Mouse (Mus musculus) kidney, postnatal 0 days (tissue): ENCODE data around the gene Rrn3. TPM values are rescaled to one million over a fixed set of nuclear protein-coding genes. Genes with fewer than 3 reads are reported as not detected.
A peak's percentile ranks its signal among the peaks of the same experiment; 100 is the strongest.
"Not testable (repeated sequence)": the region's sequence is repeated elsewhere in the genome, so short reads cannot be mapped to it uniquely, and the experiment has no call there.

Experiments used
- ATAC-seq: fragments of 200-750 bp; cut with Nextera tagmentation; replicated peaks from 2 replicates; pipeline ENCODE4 v1.8.0; 2017; ENCODE audit warnings: low read depth, moderate number of reproducible peaks, moderate TSS enrichment, moderate library complexity; ENCODE audit not compliant: low FRiP score
- DNase-seq: peaks from one replicate; pipeline ENCODE4 v3.0.0-alpha.2; 2016; ENCODE audit warnings: low spot score
- H3K27ac ChIP-seq: fragments of 300-500 bp; sonication (generic); 2 replicates; pipeline ENCODE4 v1.5.1; 2014; ENCODE audit warnings: mild to moderate bottlenecking
- H3K27me3 ChIP-seq: fragments of 300-500 bp; sonication (generic); 2 replicates; pipeline ENCODE4 v1.6.1; 2014; ENCODE audit warnings: low read length, mixed read lengths; ENCODE audit not compliant: insufficient read depth
- H3K36me3 ChIP-seq: fragments of 300-500 bp; sonication (generic); 2 replicates; pipeline ENCODE4 v1.6.1; 2014; ENCODE audit warnings: low read length, mixed read lengths; ENCODE audit not compliant: insufficient read depth
- H3K4me1 ChIP-seq: fragments of 300-500 bp; sonication (generic); replicated peaks from 2 replicates; pipeline ENCODE4 v1.6.1; 2014; ENCODE audit warnings: antibody characterized with exemption, low read length, mixed read lengths; ENCODE audit not compliant: insufficient read depth
- H3K4me2 ChIP-seq: fragments of 300-500 bp; sonication (generic); 2 replicates; pipeline ENCODE4 v1.6.1; 2014; ENCODE audit warnings: mild to moderate bottlenecking, low read length, moderate library complexity, mixed read lengths
- H3K4me3 ChIP-seq: fragments of 300-500 bp; sonication (generic); replicated peaks from 2 replicates; pipeline ENCODE4 v1.5.1; 2014; ENCODE audit warnings: low read depth, low read length
- H3K9ac ChIP-seq: fragments of 300-500 bp; sonication (generic); 2 replicates; pipeline ENCODE4 v1.6.1; 2014; ENCODE audit warnings: low read depth, low read length
- H3K9me3 ChIP-seq: fragments of 300-500 bp; sonication (generic); replicated peaks from 2 replicates; pipeline ENCODE4 v1.6.1; 2016; ENCODE audit warnings: low read length, inconsistent platforms, mixed read lengths
- CTCF ChIP-seq: IDR thresholded peaks from 2 replicates; pipeline ENCODE4 v1.5.1; 2016; ENCODE audit warnings: antibody characterized with exemption, low read depth, mild to moderate bottlenecking, moderate library complexity
- WGBS: fragments of 180-500 bp; shearing (Covaris S2); extraction: QIAGEN DNeasy Blood & Tissue Kit; methylation state at CpG from one replicate; pipeline ENCODE4 v1.1.7; 2014; 5-methylcytosine and 5-hydroxymethylcytosine counted together
- polyA plus RNA-seq: library from polyadenylated mRNA; unstranded; fragments of >200 nt; fragmentation: Nextera tagmentation; extraction: Ambion mirVana; gene quantifications from 2 replicates; pipeline ENCODE4 v1.2.1, GENCODE M21; 2015

The Rrn3 gene
- polyA plus RNA-seq, 1 experiment from 2014 or later: 47.0 TPM

DNA sequence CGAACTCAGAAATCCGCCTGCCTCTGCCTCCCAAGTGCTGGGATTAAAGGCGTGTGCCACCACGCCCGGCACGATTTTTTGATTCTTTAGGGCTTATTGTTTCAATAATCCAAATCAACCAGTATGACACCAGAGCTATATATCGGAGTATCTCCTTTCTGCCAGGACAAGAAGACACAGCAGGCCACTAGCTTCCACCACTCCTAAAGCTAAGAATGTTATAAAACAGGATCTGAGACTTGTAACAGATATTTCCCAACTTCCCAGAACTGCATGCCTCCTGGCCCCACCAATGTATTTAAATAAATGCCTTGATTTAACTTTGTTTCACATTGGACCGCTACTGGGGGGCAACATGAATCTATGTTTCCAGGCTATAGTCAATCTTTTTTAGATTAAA is 32.8 kb upstream of the Rrn3 start:
- H3K27me3 ChIP-seq: no peaks in the 10 kb centered on the region
- no peak for DNase-seq
- no peak overlapping the region for H3K27ac ChIP-seq
- WGBS: 95% methylated on average over 8 of the region's 8 CpGs
- H3K9me3 ChIP-seq: no peaks in the 10 kb centered on the region
- no peak for TF ChIP-seq CTCF
- no peak overlapping the region for H3K4me3 ChIP-seq
- ATAC-seq: no peak
- H3K36me3 ChIP-seq: no peaks in the 10 kb centered on the region
- no peak overlapping the region for H3K4me2 ChIP-seq
- H3K9ac ChIP-seq: no peak overlapping the region
- no peaks in the 10 kb centered on the region for H3K4me1 ChIP-seq

DNA sequence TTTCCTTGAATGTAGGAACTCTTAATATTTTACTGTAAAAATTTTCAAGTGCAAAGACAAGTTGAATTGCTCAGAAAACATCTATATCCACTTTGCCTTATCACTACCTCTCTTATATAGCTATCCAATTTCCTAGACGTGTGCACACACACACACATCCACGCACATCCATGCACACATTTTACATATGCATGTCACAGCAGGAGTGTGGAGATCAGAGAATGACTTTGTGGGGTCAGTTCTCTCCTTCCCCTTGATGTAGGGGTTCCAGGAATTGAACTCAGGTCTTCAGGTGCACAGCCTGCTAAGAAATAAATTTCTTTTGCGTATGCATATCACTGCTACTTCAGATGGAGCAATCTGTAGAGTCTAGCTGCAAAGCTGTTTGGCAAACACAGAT is 32.4 kb upstream of the Rrn3 start:
- DNase-seq (no peak), ATAC-seq (no peak)
- no peaks in the 10 kb centered on the region for H3K4me1 ChIP-seq
- no peaks in the 10 kb centered on the region for H3K36me3 ChIP-seq
- WGBS: 76% methylated on average over 3 of the region's 3 CpGs
- H3K4me3 ChIP-seq: no peak overlapping the region
- no peak overlapping the region for H3K4me2 ChIP-seq
- H3K9me3 ChIP-seq: no peaks in the 10 kb centered on the region
- no peak overlapping the region for H3K27ac ChIP-seq
- H3K9ac ChIP-seq: no peak overlapping the region
- no peaks in the 10 kb centered on the region for H3K27me3 ChIP-seq
- no peak for TF ChIP-seq CTCF

DNA sequence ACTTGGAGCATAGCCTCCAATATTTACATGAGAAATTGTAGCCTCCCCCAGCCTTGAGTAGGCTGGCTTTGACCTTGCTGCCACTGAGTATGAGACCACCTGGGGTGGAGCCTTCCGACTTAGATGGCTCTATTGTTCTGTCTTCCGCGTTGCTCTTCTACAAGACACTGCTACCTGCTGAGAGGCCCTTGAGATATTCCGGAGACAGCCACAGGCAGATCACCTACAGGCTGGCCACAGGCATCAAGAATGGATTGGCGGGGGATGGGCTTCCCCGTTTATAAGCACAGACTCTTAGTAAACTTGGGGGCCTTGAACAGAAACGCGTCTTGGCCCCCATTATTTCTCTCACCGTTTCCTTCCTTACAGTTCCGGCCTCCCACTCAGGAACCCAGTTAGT is 31.7 kb upstream of the Rrn3 start:
- WGBS: 25% methylated on average over 10 of the region's 10 CpGs
- H3K27ac ChIP-seq, ATAC-seq, DNase-seq, H3K4me2 ChIP-seq, H3K9ac ChIP-seq, H3K9me3 ChIP-seq, H3K4me1 ChIP-seq, H3K36me3 ChIP-seq, H3K4me3 ChIP-seq, H3K27me3 ChIP-seq: not testable (repeated sequence)

DNA sequence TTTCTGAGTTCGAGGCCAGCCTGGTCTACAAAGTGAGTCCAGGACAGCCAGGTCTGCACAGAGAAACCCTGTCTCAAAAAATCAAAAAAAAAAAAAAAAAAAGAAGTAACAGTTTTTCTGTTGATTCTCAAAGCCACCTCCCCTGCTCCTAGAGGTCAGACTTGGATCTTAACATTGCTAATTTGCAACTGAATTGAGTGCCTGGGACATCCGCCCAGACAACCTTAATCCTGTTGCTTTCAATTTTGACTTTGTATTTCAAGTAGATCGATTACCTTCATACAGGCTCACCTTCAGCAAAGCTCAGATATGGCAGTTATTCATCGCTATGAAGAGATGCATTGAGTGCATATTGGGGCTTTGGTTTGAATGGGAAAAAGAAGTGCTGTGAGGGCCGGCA is 31.2 kb upstream of the Rrn3 start:
- Histone ChIP-seq H3K4me1 (no peaks in the 10 kb centered on the region), H3K36me3 (no peaks in the 10 kb centered on the region), H3K27me3 (no peaks in the 10 kb centered on the region), H3K9ac (no peak overlapping the region), H3K4me3 (no peak overlapping the region), H3K27ac (no peak overlapping the region), H3K9me3 (no peaks in the 10 kb centered on the region), H3K4me2 (no peak overlapping the region)
- DNase-seq (no peak), ATAC-seq (no peak)
- TF ChIP-seq CTCF: no peak
- 57% methylated on average over 5 of the region's 5 CpGs for WGBS

DNA sequence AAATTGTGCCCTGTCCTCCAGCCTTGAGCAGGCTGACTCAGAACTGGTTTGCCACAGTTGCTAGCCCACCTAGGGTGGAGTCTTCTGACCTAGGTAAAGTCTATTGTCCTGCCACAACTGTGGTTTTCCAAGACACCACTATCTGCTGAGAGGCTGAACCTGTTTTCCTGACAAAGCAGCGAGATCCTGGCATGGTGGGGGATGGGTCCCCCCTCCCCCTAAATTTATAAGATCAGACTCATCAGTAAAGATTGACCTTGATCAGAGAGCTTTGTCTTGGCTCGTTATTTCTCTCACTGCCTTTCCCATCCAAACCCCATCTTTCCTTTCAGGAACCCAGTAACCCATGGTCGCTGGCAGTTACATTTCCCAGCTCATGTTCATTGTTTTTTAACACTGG is 30.5 kb upstream of the Rrn3 start:
- Histone ChIP-seq H3K4me2 (no peak overlapping the region), H3K9ac (no peak overlapping the region), H3K27ac (no peak overlapping the region), H3K27me3 (no peaks in the 10 kb centered on the region), H3K4me1 (0 out of 2 replicates have a peak, but pooled peaks cover 3% of the 10 kb centered on the region), H3K4me3 (no peak overlapping the region), H3K9me3 (no peaks in the 10 kb centered on the region), H3K36me3 (no peaks in the 10 kb centered on the region)
- WGBS: 65% methylated on average over 3 of the region's 3 CpGs
- no peak for TF ChIP-seq CTCF
- DNase-seq (no peak), ATAC-seq (no peak)

DNA sequence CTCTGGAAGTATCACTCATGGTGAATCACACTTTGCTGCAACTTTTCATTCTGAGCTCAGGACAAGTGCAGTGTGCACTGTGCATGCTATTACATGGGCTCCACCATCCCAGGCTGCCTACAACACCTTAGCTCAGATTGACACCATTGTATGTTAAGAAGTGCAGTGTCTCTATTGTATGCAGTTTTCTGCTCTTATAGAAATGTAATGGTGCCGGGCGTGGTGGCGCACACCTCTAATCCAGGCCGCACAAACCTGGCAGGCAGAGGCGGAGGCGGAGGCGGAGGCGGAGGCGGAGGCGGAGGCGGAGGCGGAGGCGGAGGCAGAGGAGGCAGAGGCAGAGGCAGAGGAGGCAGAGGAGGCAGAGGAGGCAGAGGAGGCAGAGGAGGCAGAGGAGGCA is 29.9 kb upstream of the Rrn3 start:
- Histone ChIP-seq H3K27me3 (no peaks in the 10 kb centered on the region), H3K36me3 (no peaks in the 10 kb centered on the region), H3K4me1 (0 out of 2 replicates have a peak, but pooled peaks cover 6% of the 10 kb centered on the region), H3K9ac (no peak overlapping the region), H3K9me3 (no peaks in the 10 kb centered on the region), H3K4me2 (no peak overlapping the region), H3K4me3 (no peak overlapping the region), H3K27ac (no peak overlapping the region)
- no peak for ATAC-seq
- WGBS: 95% methylated on average over 13 of the region's 13 CpGs
- DNase-seq: no peak
- no peak for TF ChIP-seq CTCF

DNA sequence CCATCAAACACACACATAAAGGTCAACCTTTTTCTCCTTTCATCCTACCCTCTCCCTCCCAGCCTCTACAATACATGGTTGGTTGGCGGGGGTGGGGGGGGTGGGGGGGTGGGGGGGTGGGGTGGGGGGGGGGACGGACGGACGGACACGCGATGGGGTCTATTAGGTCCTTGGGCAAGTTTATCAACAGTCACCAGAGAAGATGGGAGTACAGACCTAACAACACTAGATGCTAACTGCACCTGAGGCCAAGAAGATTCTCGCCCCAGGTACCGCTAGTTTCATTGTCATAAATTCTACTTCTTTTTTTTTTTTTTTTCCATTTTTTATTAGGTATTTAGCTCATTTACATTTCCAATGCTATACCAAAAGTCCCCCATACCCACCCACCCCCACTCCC is 26.5 kb upstream of the Rrn3 start:
- TF ChIP-seq CTCF: no peak
- DNase-seq (no peak), ATAC-seq (no peak)
- H3K27ac ChIP-seq: no peak overlapping the region
- H3K4me3 ChIP-seq: peak overlapping the region; percentile 73
- peak overlapping the region; percentile 95 for H3K4me2 ChIP-seq
- H3K9ac ChIP-seq: peak overlapping the region; percentile 56; the same call in 1 of the 2 replicates
- H3K9me3 ChIP-seq: no peaks in the 10 kb centered on the region
- H3K36me3 ChIP-seq: no peaks in the 10 kb centered on the region
- H3K4me1 ChIP-seq: 0 out of 2 replicates have a peak, but pooled peaks cover 6% of the 10 kb centered on the region
- WGBS: 69% methylated on average over 8 of the region's 8 CpGs
- H3K27me3 ChIP-seq: no peaks in the 10 kb centered on the region
